Mouse (Mus musculus) right cerebral cortex, postnatal 4 days (tissue): ENCODE measurements around the gene Gm13306.
"Not testable (repeated sequence)": the region's sequence is repeated elsewhere in the genome, so short reads cannot be mapped to it uniquely, and the experiment has no call there.

Experiments used
- DNase-seq: peaks from one replicate; pipeline ENCODE4 v3.0.0-alpha.2; 2022

Gene Gm13306

DNA sequence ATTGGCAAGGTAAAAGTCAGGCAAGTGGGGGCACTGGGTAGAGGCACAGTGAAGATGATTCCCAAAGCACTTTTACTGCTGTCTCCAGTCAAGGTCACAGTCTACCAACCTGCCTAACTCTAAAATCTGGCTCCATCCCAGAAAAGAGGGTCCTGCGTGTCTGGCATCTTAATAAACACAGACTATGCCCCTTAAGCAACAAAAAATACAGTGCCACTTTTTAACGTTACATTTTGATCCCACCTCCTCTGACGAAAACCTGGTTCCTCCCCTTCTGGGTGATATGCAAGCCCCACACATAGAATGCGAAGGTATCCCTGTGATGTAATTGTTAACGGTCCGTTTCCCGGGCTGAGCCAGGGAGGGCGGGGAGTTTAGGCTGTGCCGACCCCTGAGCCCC lies at the start of gene Gm13306:
Gm13306 (plus strand) TSS at position 301 of the 400 bp plus-strand sequence.
- not testable (repeated sequence) for DNase-seq

GRCm38 (mm10) chr4:42114517-42114916 lies 38.7 kb upstream of the Gm13306 start, which contains the start of gene Gm13304:
Gm13304 (plus strand) TSS chr4:42114817.
- not testable (repeated sequence) for DNase-seq

- DNase-seq = not testable (repeated sequence)
These were observed 15.3 kb downstream of the Gm13306 start, which contains the start of gene Gm13305 for GRCm38 (mm10) chr4:42168503-42168902. Gm13305 (minus strand) TSS chr4:42168603.

DNA sequence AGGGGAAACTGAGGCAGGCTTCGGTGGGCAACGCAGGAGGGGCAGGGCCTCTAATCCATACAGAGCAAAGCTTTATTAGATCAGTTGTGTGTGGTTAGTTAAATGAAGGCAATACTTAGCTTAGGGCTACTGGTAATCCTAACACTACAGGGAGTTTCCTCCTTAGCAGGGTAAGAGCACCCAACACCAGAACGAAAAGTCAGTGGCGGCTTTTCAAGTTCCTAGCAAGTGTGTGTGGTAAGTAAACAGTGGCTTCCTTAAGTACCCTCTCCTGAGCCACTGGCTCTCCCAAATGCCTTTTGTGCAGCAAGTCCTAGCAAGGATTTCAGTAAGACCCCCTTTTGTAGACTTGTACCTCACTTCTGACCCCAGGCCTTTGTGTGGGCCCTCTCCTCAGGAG lies 25.0 kb downstream of the Gm13306 start:
- DNase-seq = not testable (repeated sequence)

GRCm38 (mm10) chr4:42183234-42184197 lies 30.3 kb downstream of the Gm13306 start:
- not testable (repeated sequence) for DNase-seq

GRCm38 (mm10) chr4:42184324-42184979 lies 31.2 kb downstream of the Gm13306 start:
- not testable (repeated sequence) for DNase-seq

DNA sequence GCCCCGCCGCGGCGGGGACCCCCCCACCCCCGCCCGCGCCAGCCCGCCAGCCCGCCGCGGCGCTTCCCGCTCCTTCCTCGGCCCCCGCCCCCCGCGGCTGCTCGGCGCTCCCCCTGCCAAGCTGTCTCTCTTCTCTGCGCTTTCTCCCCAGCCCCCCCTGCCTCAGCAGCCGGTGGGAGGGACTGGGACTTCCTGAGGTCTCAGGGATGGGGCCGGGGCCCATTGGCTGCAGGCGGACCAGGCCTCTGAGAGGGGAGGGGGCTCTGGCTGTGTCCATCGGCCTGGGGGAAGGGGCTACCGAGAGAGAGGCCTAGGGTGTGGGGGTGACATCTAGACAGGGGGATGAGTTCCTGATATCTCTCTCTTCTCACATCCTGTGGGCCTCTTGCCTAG lies 31.7 kb downstream of the Gm13306 start:
- not testable (repeated sequence) for DNase-seq
